Mouse (Mus musculus): ENCODE measurements around the gene Cldn4. TPM values are rescaled to one million over a fixed set of nuclear protein-coding genes. Genes with fewer than 3 reads are reported as not detected.
"Not testable (repeated sequence)": the region's sequence is repeated elsewhere in the genome, so short reads cannot be mapped to it uniquely, and the experiment has no call there.

Gene Cldn4
- polyA plus RNA-seq, 1 experiment from 2014 or later, result 76.1 TPM

GRCm38 (mm10) chr5:134941472-134942209 lies 5.1 kb downstream of the Cldn4 start:
- ATAC-seq (ENCODE audit: low FRiP score, low TSS enrichment), result no peak
- H3K4me1 ChIP-seq (ENCODE audit: control insufficient read depth, insufficient read depth, low read length), result peaks cover 3% of the 10 kb centered on the region; the same call in 1 of the 2 replicates
- H3K9ac ChIP-seq (ENCODE audit: low read depth, low read length), result no peak overlapping the region
- no peak overlapping the region for H3K4me2 ChIP-seq (replicated peaks; ENCODE audit: low read depth, low read length)
- no peaks in the 10 kb centered on the region for H3K9me3 ChIP-seq (ENCODE audit: control insufficient read depth, low read length)
- H3K27me3 ChIP-seq (ENCODE audit: control insufficient read depth, insufficient read depth, low read length), result peaks cover 15% of the 10 kb centered on the region
- 69% methylated on average over 14 of the region's 14 CpGs for WGBS
- H3K4me3 ChIP-seq (ENCODE audit: low read length), result no peak overlapping the region
- no peaks in the 10 kb centered on the region for H3K36me3 ChIP-seq (ENCODE audit: control insufficient read depth, insufficient read depth, low read length)
- H3K27ac ChIP-seq (ENCODE audit: low read depth, low read length), result peak overlapping the region; percentile 56; the same call in 1 of the 2 replicates

GRCm38 (mm10) chr5:134939554-134939953 lies 7.2 kb downstream of the Cldn4 start:
- H3K36me3 ChIP-seq (ENCODE audit: control insufficient read depth, insufficient read depth, low read length); H3K4me1 ChIP-seq (ENCODE audit: control insufficient read depth, insufficient read depth, low read length); ATAC-seq (ENCODE audit: low FRiP score, low TSS enrichment); H3K27me3 ChIP-seq (ENCODE audit: control insufficient read depth, insufficient read depth, low read length); H3K4me2 ChIP-seq (replicated peaks; ENCODE audit: low read depth, low read length); H3K4me3 ChIP-seq (ENCODE audit: low read length); H3K9ac ChIP-seq (ENCODE audit: low read depth, low read length); H3K27ac ChIP-seq (ENCODE audit: low read depth, low read length); H3K9me3 ChIP-seq (ENCODE audit: control insufficient read depth, low read length): not testable (repeated sequence)
- WGBS, result 85% methylated on average over 2 of the region's 7 CpGs

- no peak for ATAC-seq (ENCODE audit: low FRiP score, low TSS enrichment)
- no peak overlapping the region for H3K4me3 ChIP-seq (ENCODE audit: low read length)
These were observed 7.7 kb downstream of the Cldn4 start for GRCm38 (mm10) chr5:134939069-134939468.

GRCm38 (mm10) chr5:134936626-134937185 lies 10.0 kb downstream of the Cldn4 start:
- H3K4me1 ChIP-seq (ENCODE audit: control insufficient read depth, insufficient read depth, low read length), result no peaks in the 10 kb centered on the region
- ATAC-seq (ENCODE audit: low FRiP score, low TSS enrichment), result no peak
- 81% methylated on average over 6 of the region's 6 CpGs for WGBS

More at GRCm38 (mm10) chr5:134939069-134939468, 7.7 kb downstream of the Cldn4 start:
- H3K4me1 ChIP-seq (ENCODE audit: control insufficient read depth, insufficient read depth, low read length), result no peaks in the 10 kb centered on the region
- no peak overlapping the region for H3K9ac ChIP-seq (ENCODE audit: low read depth, low read length)
- H3K27ac ChIP-seq (ENCODE audit: low read depth, low read length), result no peak overlapping the region
- no peaks in the 10 kb centered on the region for H3K27me3 ChIP-seq (ENCODE audit: control insufficient read depth, insufficient read depth, low read length)
- no peaks in the 10 kb centered on the region for H3K9me3 ChIP-seq (ENCODE audit: control insufficient read depth, low read length)
- no peak overlapping the region for H3K4me2 ChIP-seq (replicated peaks; ENCODE audit: low read depth, low read length)
- 81% methylated on average over 3 of the region's 3 CpGs for WGBS
- H3K36me3 ChIP-seq (ENCODE audit: control insufficient read depth, insufficient read depth, low read length), result no peaks in the 10 kb centered on the region

GRCm38 (mm10) chr5:134936051-134936450 lies 10.7 kb downstream of the Cldn4 start:
- Histone ChIP-seq H3K4me3 (ENCODE audit: low read length) (no peak overlapping the region), H3K4me1 (ENCODE audit: control insufficient read depth, insufficient read depth, low read length) (no peaks in the 10 kb centered on the region), H3K4me2 (replicated peaks; ENCODE audit: low read depth, low read length) (no peak overlapping the region), H3K9me3 (ENCODE audit: control insufficient read depth, low read length) (no peaks in the 10 kb centered on the region), H3K27me3 (ENCODE audit: control insufficient read depth, insufficient read depth, low read length) (no peaks in the 10 kb centered on the region), H3K36me3 (ENCODE audit: control insufficient read depth, insufficient read depth, low read length) (no peaks in the 10 kb centered on the region), H3K9ac (ENCODE audit: low read depth, low read length) (no peak overlapping the region), H3K27ac (ENCODE audit: low read depth, low read length) (no peak overlapping the region)
- no peak for ATAC-seq (ENCODE audit: low FRiP score, low TSS enrichment)
- 96% methylated on average over 6 of the region's 6 CpGs for WGBS

More at GRCm38 (mm10) chr5:134936626-134937185, 10.0 kb downstream of the Cldn4 start:
- Histone ChIP-seq H3K36me3 (ENCODE audit: control insufficient read depth, insufficient read depth, low read length) (no peaks in the 10 kb centered on the region), H3K27ac (ENCODE audit: low read depth, low read length) (no peak overlapping the region), H3K27me3 (ENCODE audit: control insufficient read depth, insufficient read depth, low read length) (no peaks in the 10 kb centered on the region), H3K4me3 (ENCODE audit: low read length) (no peak overlapping the region), H3K9ac (ENCODE audit: low read depth, low read length) (no peak overlapping the region), H3K9me3 (ENCODE audit: control insufficient read depth, low read length) (no peaks in the 10 kb centered on the region), H3K4me2 (replicated peaks; ENCODE audit: low read depth, low read length) (no peak overlapping the region)

GRCm38 (mm10) chr5:134934666-134935065 lies 12.1 kb downstream of the Cldn4 start:
- H3K4me1 ChIP-seq (ENCODE audit: control insufficient read depth, insufficient read depth, low read length), result no peaks in the 10 kb centered on the region
- H3K9me3 ChIP-seq (ENCODE audit: control insufficient read depth, low read length), result no peaks in the 10 kb centered on the region
- no peak overlapping the region for H3K4me3 ChIP-seq (ENCODE audit: low read length)
- no peak overlapping the region for H3K9ac ChIP-seq (ENCODE audit: low read depth, low read length)
- ATAC-seq (ENCODE audit: low FRiP score, low TSS enrichment), result no peak
- no peaks in the 10 kb centered on the region for H3K27me3 ChIP-seq (ENCODE audit: control insufficient read depth, insufficient read depth, low read length)
- H3K27ac ChIP-seq (ENCODE audit: low read depth, low read length), result no peak overlapping the region
- no peak overlapping the region for H3K4me2 ChIP-seq (replicated peaks; ENCODE audit: low read depth, low read length)
- 85% methylated on average over 3 of the region's 3 CpGs for WGBS
- no peaks in the 10 kb centered on the region for H3K36me3 ChIP-seq (ENCODE audit: control insufficient read depth, insufficient read depth, low read length)

GRCm38 (mm10) chr5:134933686-134934085 lies 13.0 kb downstream of the Cldn4 start:
- not testable (repeated sequence) for ATAC-seq (ENCODE audit: low FRiP score, low TSS enrichment); H3K27me3 ChIP-seq (ENCODE audit: control insufficient read depth, insufficient read depth, low read length); H3K9me3 ChIP-seq (ENCODE audit: control insufficient read depth, low read length); H3K9ac ChIP-seq (ENCODE audit: low read depth, low read length); H3K36me3 ChIP-seq (ENCODE audit: control insufficient read depth, insufficient read depth, low read length); H3K4me3 ChIP-seq (ENCODE audit: low read length); H3K4me2 ChIP-seq (replicated peaks; ENCODE audit: low read depth, low read length); H3K4me1 ChIP-seq (ENCODE audit: control insufficient read depth, insufficient read depth, low read length); H3K27ac ChIP-seq (ENCODE audit: low read depth, low read length)
- WGBS, result 86% methylated on average over 5 of the region's 5 CpGs

GRCm38 (mm10) chr5:134933281-134933680 lies 13.5 kb downstream of the Cldn4 start:
- Histone ChIP-seq H3K27me3 (ENCODE audit: control insufficient read depth, insufficient read depth, low read length) (no peaks in the 10 kb centered on the region), H3K36me3 (ENCODE audit: control insufficient read depth, insufficient read depth, low read length) (no peaks in the 10 kb centered on the region), H3K27ac (ENCODE audit: low read depth, low read length) (no peak overlapping the region), H3K9ac (ENCODE audit: low read depth, low read length) (no peak overlapping the region), H3K9me3 (ENCODE audit: control insufficient read depth, low read length) (no peaks in the 10 kb centered on the region), H3K4me3 (ENCODE audit: low read length) (no peak overlapping the region), H3K4me2 (replicated peaks; ENCODE audit: low read depth, low read length) (no peak overlapping the region), H3K4me1 (ENCODE audit: control insufficient read depth, insufficient read depth, low read length) (no peaks in the 10 kb centered on the region)
- ATAC-seq (ENCODE audit: low FRiP score, low TSS enrichment), result no peak
- WGBS, result 92% methylated on average over 8 of the region's 8 CpGs

- Histone ChIP-seq H3K4me2 (replicated peaks; ENCODE audit: low read depth, low read length) (peak overlapping the region; percentile 94), H3K4me3 (ENCODE audit: low read length) (peak overlapping the region; percentile 76), H3K4me1 (ENCODE audit: control insufficient read depth, insufficient read depth, low read length) (no peaks in the 10 kb centered on the region), H3K9ac (ENCODE audit: low read depth, low read length) (peak overlapping the region; percentile 74), H3K36me3 (ENCODE audit: control insufficient read depth, insufficient read depth, low read length) (no peaks in the 10 kb centered on the region), H3K27ac (ENCODE audit: low read depth, low read length) (no peak overlapping the region), H3K27me3 (ENCODE audit: control insufficient read depth, insufficient read depth, low read length) (no peaks in the 10 kb centered on the region), H3K9me3 (ENCODE audit: control insufficient read depth, low read length) (no peaks in the 10 kb centered on the region)
- peak; percentile 22 for ATAC-seq (ENCODE audit: low FRiP score, low TSS enrichment)
- WGBS, result 49% methylated on average over 9 of the region's 9 CpGs
These were observed 13.8 kb downstream of the Cldn4 start for GRCm38 (mm10) chr5:134932903-134933276.

Measured in kidney, embryonic 14.5 days (tissue).